Mouse (Mus musculus) urinary bladder, postnatal 25 days (tissue): Measurements from ENCODE around the gene Adcy5.

Experiments
- DNase-seq: peaks from one replicate; pipeline ENCODE4 v3.0.0; 2022; ENCODE audit warnings: low spot score

Gene Adcy5

GRCm38 (mm10) chr16:35154641-35155390 lies at the start of gene Adcy5:
Gene Adcy5 (plus strand): TSS chr16:35154877.
- peak; percentile 23 for DNase-seq

GRCm38 (mm10) chr16:35107985-35108384 lies 46.7 kb upstream of the Adcy5 start:
- no peak for DNase-seq

GRCm38 (mm10) chr16:35109156-35109555 lies 45.5 kb upstream of the Adcy5 start:
- DNase-seq = no peak

- DNase-seq = no peak
Observed at GRCm38 (mm10) chr16:35109656-35110291, 44.9 kb upstream of the Adcy5 start.

GRCm38 (mm10) chr16:35110410-35111142 lies 44.1 kb upstream of the Adcy5 start:
- peak; percentile 82 for DNase-seq

GRCm38 (mm10) chr16:35111143-35111620 lies 43.5 kb upstream of the Adcy5 start:
- no peak for DNase-seq

GRCm38 (mm10) chr16:35113496-35113895 lies 41.2 kb upstream of the Adcy5 start:
- DNase-seq = no peak

- DNase-seq = no peak
Observed at GRCm38 (mm10) chr16:35116328-35116956, 38.2 kb upstream of the Adcy5 start.

- no peak for DNase-seq
Observed at GRCm38 (mm10) chr16:35117436-35117835, 37.2 kb upstream of the Adcy5 start.

- DNase-seq = no peak
Observed at GRCm38 (mm10) chr16:35120603-35121002, 34.1 kb upstream of the Adcy5 start.

GRCm38 (mm10) chr16:35127270-35127669 lies 27.4 kb upstream of the Adcy5 start:
- DNase-seq = no peak

- DNase-seq = no peak
Observed at GRCm38 (mm10) chr16:35130172-35130571, 24.5 kb upstream of the Adcy5 start.

GRCm38 (mm10) chr16:35139416-35139815 lies 15.3 kb upstream of the Adcy5 start:
- no peak for DNase-seq

GRCm38 (mm10) chr16:35139873-35140619 lies 14.6 kb upstream of the Adcy5 start:
- DNase-seq = no peak

- DNase-seq = no peak
Observed at GRCm38 (mm10) chr16:35140620-35140975, 14.1 kb upstream of the Adcy5 start.

GRCm38 (mm10) chr16:35141839-35142238 lies 12.8 kb upstream of the Adcy5 start:
- no peak for DNase-seq

- DNase-seq = no peak
Observed at GRCm38 (mm10) chr16:35146153-35146552, 8.5 kb upstream of the Adcy5 start.

GRCm38 (mm10) chr16:35153146-35153755 lies 1.4 kb upstream of the Adcy5 start:
- DNase-seq = peak; percentile 8

GRCm38 (mm10) chr16:35154245-35154640 lies 434 bp upstream of the Adcy5 start:
- DNase-seq = peak; percentile 16

- peak; percentile 32 for DNase-seq
Observed at GRCm38 (mm10) chr16:35155391-35156305, 971 bp downstream of the Adcy5 start.
